Mouse (Mus musculus) E14TG2a.4 (cell line): ENCODE data around the gene Plcb1.

ENCODE experiments used
- CTCF ChIP-seq: conservative IDR thresholded peaks from 2 replicates; pipeline ENCODE4 v1.5.1; 2014; ENCODE audit warnings: low read length
- POU5F1 ChIP-seq: IDR thresholded peaks from 2 replicates; pipeline ENCODE4 v1.6.1; 2014; ENCODE audit warnings: low read length, borderline replicate concordance

GRCm38 (mm10) chr2:135503998-135504354 is 718.1 kb downstream of the Plcb1 start:
- no peak for TF ChIP-seq CTCF
- TF ChIP-seq POU5F1 = no peak
